Mouse (Mus musculus): Measurements from ENCODE around the gene Ccdc163.
"Not testable (repeated sequence)": the region's sequence is repeated elsewhere in the genome, so short reads cannot be mapped to it uniquely, and the experiment has no call there.

Gene Ccdc163

DNA sequence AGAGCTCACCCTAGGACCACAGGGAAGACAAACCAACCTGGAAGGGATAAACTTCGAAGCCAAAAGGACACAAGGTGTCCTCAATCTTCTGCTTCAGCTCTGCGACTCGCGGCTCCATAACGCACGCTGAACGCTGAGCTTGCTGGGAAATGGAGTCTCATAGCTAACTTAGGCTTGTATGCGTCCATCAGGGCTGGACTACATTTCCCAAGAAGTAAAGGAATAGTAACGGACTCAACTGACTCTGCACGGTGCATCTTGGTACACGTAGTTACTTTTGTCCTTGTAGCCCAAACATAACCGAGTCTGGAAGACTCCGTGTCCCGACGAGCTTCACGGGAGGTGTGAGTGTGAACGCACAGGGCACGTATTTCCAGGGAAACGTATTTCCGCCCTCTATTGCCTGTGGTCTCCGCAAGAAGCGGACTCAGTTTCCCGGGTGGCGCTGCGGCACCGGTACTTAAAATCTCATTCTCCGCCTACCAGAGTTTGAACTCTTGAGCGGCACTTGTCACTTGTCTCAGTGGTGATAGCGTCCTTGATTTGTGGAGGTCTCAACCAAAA is at the start of gene Ccdc163, which contains the start of gene Mmachc:
TSS of gene Ccdc163 (plus strand) at position 309 of the 564 bp plus-strand sequence.
TSS of gene Mmachc (minus strand) at position 206 of the 564 bp plus-strand sequence.
- DNase-seq (ENCODE audit: extremely low read depth, low read depth) = peak; percentile 99

DNA sequence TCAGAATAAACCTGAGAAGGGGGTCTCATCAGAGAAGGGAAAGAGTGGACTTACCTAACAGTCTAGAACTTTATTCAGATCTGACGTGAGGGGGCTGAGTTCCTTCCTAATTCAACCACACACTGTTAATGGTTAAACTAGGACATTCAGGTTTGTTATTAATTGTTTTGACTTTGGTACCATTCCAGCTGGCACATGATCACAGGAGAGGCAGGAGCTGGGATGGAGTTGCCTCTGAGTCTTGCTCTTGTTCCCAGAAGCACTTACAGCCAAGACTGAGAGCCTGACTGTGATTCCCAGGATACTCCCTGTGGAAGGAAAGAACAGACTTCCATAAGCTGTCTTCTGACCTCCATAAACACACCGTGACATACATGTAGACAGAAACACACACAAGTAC is 48.8 kb upstream of the Ccdc163 start:
- no peak for DNase-seq (ENCODE audit: extremely low read depth, low read depth)

DNA sequence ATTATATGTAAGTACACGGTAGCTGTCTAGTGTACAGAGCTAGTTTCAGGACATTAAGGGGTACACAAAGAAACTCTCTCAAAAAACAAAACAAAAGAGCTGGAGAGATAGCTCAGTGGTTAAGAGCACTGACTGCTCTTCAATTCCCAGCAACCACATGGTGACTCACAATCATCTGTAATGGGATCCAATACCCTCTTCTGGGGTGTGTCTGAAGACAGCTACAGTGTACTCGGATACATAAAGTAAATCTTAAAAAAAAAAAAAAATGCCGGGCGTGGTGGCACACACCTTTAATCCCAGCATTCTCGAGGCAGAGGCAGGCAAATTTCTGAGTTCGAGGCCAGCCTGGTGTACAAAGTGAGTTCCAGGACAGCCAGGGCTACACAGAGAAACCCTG is 48.4 kb upstream of the Ccdc163 start:
- not testable (repeated sequence) for DNase-seq (ENCODE audit: extremely low read depth, low read depth)

DNA sequence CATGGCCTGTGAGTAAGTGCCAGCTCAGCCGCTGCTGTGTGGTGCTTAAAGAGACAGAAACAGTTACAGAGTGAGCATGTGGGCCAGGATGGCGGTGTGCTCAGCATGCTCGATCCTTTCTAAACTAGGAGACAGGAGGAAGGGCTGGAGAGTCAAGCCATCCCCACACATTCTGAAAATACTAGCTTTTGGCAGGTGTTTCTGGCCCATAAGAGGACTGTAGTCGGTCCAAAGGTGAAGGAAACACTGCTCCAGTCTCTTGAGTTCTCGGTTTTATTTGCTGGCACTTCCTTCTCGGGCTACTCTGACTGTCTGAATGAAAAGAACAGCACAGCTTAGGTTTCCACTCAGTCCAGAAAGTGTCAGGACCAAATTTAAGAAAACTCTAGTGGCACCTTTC is 47.5 kb upstream of the Ccdc163 start:
- DNase-seq (ENCODE audit: extremely low read depth, low read depth) = no peak

DNA sequence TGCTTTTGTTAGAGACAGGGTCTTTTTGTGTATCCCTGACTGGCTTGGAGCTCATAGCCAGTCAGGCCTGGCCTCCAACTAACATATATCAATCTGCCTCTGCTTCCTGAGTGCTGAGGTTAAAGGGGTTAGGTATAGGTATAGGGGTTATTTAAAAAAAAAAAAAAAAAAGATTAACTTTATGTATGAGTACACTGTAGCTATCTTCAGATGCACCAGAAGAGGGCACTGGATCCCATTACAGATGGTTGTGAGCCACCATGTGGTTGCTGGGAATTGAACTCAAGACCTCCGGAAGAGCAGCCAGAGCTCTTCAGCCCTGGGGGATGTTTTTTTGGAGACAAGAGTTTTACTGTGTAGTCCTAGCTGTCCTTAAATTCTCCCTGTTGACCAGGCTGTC is 46.3 kb upstream of the Ccdc163 start:
- no peak for DNase-seq (ENCODE audit: extremely low read depth, low read depth)

DNA sequence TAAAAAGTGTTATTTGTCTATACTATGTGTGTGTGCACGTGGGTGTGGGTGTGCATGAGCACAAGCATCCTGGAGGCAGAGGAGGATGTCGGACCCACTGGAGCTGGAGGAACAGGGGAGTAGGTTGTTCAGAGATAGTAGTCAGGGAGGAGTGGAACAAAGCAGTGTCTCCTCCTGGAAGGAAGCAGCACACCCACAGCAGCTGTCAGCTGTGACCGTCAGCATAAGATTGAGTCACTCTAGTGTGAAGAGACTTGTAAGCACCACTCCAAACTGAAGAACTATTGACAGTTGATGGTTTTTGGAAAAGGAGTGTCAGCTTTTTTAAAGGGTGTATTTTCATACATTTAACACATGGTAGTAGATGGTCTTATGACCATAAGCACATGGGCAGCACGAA is 41.7 kb upstream of the Ccdc163 start:
- no peak for DNase-seq (ENCODE audit: extremely low read depth, low read depth)

DNA sequence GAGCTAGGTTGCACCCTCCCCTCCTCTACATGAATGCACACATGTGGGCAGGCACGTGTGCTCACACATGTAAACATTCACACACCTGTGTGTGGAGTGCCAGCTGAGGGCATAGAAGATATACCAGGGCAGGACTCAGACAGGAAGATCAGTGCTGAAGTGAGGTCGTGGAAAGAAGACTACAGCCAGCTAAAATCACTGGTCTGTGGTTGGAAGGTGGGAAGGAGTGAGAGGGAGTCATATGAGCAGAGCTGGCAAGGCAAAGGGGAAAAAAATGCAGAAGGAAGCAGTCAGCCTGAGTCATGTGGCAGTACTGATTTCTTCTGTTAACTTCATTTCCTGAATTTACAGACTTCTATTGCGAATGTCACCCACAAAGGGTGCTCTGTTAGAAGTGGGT is 40.2 kb upstream of the Ccdc163 start:
- no peak for DNase-seq (ENCODE audit: extremely low read depth, low read depth)

DNA sequence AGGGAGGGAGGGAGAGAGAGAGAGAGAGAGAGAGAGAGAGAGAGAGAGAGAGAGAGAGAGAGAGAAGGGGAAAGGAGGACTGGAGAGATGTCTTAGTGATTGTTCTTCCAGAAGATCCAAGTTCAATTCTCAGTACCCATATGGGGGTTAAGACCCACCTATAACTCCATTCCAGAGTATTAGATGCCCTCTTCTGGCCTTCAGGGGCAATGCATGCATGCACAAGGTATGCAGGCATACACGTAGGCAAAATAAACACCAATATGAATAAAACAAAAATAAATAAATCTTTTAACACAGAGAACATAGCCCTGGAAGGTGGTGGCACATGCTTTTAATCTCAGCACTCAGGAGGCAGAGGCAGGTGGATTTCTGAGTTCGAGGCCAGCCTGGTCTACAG is 39.0 kb upstream of the Ccdc163 start:
- DNase-seq (ENCODE audit: extremely low read depth, low read depth) = no peak

DNA sequence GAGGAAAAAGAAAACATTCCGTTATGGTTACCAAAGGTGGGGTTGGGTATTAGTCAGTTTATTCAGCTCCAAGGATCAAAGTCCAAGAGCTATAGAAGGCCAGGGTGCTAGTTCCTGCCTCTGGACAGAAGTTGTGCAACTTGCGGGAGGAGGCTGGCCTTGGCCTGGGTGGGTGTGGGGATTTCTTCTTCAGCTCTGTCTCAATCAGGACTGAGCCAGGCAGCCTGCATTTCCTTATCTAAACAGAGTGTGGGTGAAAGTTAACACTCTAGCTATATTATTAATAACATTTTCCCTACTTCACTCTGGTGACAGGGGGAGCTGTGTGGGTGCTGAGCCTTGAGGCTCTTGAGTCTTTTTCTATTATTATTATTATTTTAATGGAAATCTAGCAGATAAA is 35.5 kb upstream of the Ccdc163 start:
- peak; percentile 58 for DNase-seq (ENCODE audit: extremely low read depth, low read depth)

DNA sequence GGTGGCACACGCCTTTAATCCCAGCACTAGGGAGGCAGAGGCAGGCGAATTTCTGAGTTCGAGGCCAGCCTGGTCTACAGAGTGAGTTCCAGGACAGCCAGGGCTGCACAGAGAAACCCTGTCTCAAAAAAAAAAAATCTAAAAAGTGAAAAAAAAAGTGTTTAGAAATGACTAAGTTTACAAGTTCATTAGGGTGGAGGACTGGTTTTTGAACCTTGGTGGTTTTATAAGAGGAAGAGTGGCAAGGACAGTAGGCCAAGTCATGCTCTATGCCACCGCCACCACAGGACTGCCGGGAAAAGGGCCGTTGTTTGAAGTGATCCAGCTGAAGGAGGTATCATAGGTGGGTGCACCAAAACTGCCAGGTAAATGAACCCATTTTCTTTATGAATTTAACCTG is 33.5 kb upstream of the Ccdc163 start:
- not testable (repeated sequence) for DNase-seq (ENCODE audit: extremely low read depth, low read depth)

DNA sequence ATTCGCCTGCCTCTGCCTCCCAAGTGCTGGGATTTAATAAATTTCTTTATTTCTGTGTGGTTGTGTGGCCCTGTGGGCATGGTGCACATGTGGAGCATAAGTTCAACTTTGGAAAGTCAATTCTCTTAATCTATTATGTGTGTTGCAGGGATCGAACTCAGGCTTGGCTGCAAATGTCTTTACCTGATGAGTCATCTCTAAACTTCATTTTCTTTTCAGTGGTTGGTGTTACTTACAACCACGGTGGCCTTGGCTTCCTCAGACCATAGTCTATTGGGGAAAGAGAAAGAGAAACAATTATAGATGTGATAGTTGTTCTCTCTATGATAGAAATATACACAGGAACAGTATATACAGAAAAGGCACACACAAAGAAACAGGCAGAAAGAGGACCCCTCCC is 32.3 kb upstream of the Ccdc163 start:
- DNase-seq (ENCODE audit: extremely low read depth, low read depth) = no peak

DNA sequence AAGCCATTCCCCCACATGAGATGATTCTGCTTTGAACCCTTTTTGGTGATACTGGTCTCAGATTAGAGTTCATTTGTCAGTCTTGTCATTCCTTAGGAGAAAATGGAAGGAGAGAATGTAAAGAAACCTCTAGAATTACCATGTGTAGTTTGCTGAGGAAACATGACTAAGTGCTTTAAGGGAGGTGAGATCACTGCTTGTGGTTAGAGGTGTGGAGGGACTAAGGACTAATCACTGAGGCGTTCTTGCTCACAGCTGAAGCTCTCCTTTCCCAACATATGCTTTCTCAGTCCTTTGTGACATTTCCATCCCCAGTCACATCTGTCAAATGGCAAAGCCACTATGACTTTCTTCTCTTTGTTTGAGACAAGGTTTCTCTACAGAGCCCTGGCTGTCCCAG is 30.5 kb upstream of the Ccdc163 start:
- DNase-seq (ENCODE audit: extremely low read depth, low read depth) = no peak

DNA sequence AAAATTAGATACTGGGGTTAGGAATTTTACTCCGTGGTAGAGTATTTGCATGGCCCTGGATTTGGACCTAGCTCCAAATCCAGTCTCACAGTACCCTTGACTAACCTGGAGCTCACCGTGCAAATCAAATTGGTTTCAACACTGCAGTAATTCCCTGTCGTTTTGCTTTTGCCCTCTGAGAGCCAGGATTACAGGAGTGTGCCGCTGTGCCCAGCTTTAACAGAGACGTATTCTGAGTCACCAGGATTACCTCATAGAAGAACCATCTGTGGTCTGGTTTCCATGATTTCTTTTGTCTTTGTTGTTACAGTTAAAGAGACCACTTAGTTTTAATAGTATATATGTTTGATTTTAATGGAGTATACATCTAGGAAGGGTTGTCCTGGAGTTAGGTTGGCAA is 29.2 kb upstream of the Ccdc163 start:
- no peak for DNase-seq (ENCODE audit: extremely low read depth, low read depth)

DNA sequence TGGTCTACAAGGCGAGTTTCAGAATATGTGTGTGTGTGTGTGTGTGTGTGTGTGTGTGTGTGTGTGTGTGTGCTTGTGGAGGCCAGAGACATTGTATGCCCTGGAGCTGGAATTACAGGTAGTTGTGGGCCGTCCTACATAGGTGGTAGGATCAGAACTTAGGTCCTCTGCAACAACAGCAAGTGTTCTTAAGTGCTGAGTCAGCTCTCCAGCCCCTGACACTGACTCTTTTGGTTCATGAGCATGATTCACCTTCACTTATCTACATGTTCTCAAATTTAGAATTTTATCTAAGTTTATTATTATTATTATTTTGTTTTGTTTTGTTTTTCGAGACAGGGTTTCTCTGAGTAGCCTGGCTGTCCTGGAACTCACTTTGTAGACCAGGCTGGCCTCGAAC is 27.8 kb upstream of the Ccdc163 start:
- DNase-seq (ENCODE audit: extremely low read depth, low read depth) = not testable (repeated sequence)

DNA sequence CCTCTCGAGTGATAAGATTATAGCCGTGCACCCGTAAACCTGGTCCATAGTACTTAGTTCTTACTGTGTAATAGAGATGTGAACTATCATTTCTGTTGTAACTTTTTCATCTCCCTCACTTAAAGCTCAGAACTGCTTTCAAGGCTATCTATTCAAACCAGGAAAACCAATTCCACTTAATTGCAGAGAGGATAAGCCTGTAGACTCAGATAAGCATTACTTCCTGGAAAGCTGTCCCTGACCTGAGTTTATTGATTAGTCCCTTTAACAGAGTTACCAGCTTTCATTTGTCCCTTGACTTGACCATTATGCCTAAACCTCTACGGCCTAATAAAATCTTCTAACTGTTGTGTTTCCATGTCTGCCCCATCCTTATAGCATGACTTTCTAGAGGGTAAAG is 24.4 kb upstream of the Ccdc163 start:
- DNase-seq (ENCODE audit: extremely low read depth, low read depth) = peak; percentile 43

DNA sequence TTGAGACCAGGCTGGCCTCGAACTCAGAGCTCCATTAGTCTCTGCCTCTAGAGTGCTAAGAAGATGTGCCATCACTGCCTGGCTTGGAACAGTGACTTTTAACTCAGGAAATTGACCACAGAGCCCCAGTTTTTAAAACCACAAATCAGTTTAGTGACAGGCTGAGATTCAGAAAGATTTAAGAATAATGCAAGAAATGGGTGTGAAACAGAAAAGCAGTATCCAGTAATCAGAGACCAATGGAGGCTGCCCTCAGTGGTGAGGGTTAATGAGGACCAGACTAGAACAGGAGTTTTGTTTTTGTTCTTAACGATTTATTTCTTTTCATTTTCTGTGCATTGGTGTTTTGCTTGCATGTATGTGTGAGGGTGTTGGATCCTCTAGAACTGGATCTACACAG is 23.6 kb upstream of the Ccdc163 start:
- DNase-seq (ENCODE audit: extremely low read depth, low read depth) = no peak

DNA sequence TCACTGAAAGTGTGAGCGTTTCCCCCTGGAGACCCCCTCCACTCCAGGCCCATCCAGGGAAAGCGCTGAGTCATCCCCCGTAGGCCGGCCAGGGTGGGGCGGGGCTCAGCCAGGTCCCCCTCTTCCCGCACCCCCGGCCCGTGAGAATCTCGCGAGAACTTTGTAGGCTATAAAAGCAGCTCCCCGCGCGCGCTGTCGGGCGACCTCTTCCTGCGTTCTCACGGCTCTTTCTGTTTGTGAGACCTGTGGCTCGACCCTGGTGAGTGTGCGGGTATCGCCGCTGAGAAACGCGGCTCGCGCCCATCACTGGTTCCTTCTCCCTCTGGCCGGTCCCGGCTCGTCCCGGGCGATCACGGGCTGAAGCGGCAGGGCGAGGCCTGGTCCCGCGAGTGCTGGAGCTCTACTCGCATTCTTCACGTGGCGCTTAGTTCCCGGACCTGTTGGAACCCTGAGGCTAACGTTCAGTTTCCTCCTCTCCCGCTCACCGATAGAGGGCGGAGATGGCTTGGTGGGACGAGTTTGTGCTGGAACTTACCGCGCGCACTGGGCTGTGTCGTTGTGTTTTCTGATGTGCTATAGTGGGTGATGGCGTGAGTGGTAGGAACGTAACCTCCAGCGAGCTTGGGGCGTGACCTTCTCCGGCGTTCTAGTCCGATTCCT is 22.8 kb upstream of the Ccdc163 start, which contains the start of gene Prdx1:
TSS of gene Prdx1 (plus strand) at position 143 of the 660 bp plus-strand sequence.
- peak; percentile 83 for DNase-seq (ENCODE audit: extremely low read depth, low read depth)

DNA sequence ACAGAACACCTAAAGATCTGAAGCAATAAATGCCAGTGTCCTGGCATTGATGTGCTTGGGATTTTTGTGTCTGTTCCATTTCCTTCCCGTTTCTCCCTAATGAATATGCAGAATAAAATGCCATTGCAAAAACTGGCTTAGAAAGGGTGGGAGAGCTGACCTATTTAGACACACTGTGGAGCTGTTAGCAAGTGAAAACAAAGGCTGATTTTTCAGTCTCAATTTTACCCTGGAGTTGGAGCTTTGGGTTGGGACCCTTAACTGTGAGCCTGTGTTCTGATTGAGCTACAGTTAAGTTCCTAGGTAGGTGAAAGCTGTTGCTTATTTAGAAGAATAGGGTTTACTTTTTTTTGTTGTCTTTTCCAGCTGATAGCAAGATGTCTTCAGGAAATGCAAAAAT is 21.3 kb upstream of the Ccdc163 start:
- DNase-seq (ENCODE audit: extremely low read depth, low read depth) = no peak

DNA sequence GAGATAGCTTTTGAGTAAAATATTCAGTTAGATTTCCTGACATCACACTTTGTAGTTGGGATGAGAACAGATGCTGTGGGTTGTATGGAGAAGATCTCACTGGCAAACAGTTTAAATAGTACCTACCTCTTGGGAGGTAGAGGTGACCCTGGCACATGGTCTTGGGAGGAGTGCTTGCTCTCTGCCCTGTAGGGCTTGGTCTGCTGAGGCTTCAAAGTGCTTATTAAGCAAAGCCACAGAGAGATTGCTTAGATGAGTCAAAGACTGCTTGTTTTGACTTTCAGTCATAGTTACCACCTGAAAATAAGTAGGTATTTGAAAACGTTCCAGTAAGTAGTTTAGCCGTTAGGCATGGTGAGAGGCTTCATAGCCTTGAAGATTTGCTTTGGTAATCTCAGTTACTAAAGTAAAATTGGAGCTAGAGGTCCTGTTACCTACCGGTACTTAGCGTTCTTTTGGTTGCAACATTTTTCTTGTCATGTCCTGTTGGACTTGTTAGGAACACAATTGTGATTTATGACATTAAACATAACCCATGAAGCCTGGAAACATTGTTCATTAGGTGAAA is 18.9 kb upstream of the Ccdc163 start:
- DNase-seq (ENCODE audit: extremely low read depth, low read depth) = no peak

DNA sequence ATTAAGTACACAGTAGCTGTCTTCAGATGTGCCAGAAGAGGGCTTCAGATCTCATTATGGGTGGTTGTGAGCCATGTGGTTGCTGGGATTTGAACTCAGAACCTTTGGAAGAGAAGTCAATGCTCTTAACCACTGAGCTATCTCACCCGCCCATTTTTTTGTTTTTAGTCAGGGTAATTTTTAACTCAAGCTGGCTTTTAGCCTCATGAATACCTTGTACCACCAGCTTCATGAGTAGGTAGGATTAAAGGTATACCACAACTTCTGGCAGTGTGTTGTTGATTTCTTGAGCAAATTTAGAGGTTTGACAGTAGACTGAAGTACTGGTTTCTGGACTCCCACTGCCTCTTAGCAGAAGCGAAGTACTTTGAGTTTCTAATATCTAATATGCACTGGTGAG is 16.2 kb upstream of the Ccdc163 start:
- no peak for DNase-seq (ENCODE audit: extremely low read depth, low read depth)

DNA sequence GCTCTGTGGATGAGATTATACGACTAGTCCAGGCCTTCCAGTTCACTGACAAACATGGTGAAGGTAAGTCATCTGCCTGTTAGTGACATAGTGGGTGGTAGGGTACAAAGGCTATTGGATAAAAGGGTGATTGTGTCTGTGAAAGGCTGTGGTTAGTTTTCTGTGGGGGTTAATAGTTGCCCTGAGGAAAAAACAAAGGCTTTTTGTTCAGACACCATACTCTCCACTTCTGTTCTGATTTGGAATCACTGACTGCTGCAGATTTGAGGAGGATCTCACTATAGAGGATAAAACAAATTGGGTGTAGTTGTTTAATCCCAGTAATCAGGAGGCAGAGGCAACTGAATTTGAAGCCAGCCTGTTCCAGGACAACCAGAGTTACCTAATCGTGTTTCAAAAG is 14.5 kb upstream of the Ccdc163 start:
- DNase-seq (ENCODE audit: extremely low read depth, low read depth) = no peak

DNA sequence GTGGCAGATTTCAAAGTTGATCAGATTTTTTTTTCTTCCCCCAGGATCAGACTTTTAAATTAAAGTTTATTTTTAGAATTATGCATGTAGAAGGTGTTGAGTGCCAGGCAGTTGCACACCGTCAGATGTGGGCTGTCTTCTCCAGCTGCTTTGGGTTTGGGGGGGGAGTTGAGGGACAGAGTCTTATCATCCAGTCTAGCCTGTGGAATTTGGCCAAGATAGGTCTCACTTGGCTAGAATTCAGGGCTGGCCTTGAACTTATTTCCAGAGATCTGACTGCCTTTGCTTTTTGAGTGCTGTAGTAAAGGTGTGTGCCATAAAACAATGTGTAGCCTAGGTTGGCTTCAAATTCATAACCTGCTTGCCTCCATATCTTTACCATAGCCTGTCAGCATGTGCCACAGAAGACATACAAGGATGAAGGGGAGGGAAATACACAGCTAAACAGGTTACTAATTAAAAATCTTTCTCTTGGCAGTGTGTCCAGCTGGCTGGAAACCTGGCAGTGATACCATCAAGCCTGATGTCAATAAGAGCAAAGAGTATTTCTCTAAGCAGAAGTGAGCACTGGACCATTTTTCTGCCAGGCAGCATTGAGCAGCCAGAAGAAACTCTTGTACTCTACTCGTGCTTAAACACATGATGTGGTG is 9.5 kb upstream of the Ccdc163 start:
- DNase-seq (ENCODE audit: extremely low read depth, low read depth) = no peak

DNA sequence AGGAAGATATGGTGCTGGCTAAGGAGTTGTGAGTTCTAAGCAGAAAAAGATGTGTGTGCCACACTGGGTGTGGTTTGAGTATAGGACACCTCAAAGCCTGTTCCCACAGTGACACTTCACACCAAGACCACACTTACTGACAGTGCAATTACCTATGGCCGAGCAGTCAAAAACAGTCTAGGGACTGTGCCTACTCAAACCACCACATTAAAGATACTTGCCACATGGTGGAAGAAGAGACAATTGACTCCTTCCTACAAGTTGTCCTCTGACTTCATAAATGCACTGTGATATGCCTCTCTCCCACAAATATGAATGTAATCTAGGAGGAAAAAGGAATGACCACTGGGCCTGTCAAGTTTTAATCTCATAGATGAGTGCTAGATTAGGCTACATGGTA is 7.3 kb upstream of the Ccdc163 start:
- no peak for DNase-seq (ENCODE audit: extremely low read depth, low read depth)
